Mouse (Mus musculus) CH12.LX (cell line): ENCODE data around the gene Zfp385c. TPM values are rescaled to one million over a fixed set of nuclear protein-coding genes. Genes with fewer than 3 reads are reported as not detected.

Experiments
- DNase-seq: peaks from one replicate; pipeline ENCODE4 v3.0.0-alpha.2; 2013; ENCODE audit errors: extremely low read depth
- H3K27ac ChIP-seq: 2 replicates; pipeline ENCODE4 v1.5.1; 2012; ENCODE audit warnings: low read depth, mild to moderate bottlenecking, control low read depth, moderate library complexity; ENCODE audit not compliant: insufficient read depth
- H3K27me3 ChIP-seq: replicated peaks from 2 replicates; pipeline ENCODE3; 2012; ENCODE audit warnings: inconsistent platforms
- H3K36me3 ChIP-seq, 2 experiments: replicated peaks in 1 of 2; 2 replicates each; pipeline versions ENCODE3 to v1.6.1; 2012; ENCODE audit warnings: inconsistent platforms in 1 of 2, low read length in 1 of 2, mild to moderate bottlenecking in 1 of 2, mixed read lengths in 1 of 2, moderate library complexity in 1 of 2; ENCODE audit not compliant: control insufficient read depth in 1 of 2, insufficient read depth in 1 of 2
- H3K4me1 ChIP-seq, 2 experiments: 2 replicates each; pipeline ENCODE4 v1.6.1; 2012; ENCODE audit warnings: inconsistent platforms in 1 of 2, moderate library complexity in 1 of 2; ENCODE audit not compliant: insufficient read depth in 2 of 2, control insufficient read depth in 1 of 2
- H3K4me2 ChIP-seq: 2 replicates; pipeline ENCODE4 v1.6.1; 2012; ENCODE audit warnings: low read depth, mild to moderate bottlenecking, control low read depth; ENCODE audit not compliant: poor library complexity, insufficient read depth, severe bottlenecking
- H3K4me3 ChIP-seq, 3 experiments: fragments of 150-350 bp in 1 of 3; sonication (generic) in 1 of 3; replicated peaks in 1 of 3; 2 replicates each; pipeline versions ENCODE3 to v1.5.1; 2011 to 2012; ENCODE audit warnings: low read depth in 2 of 3, low read length in 2 of 3, mild to moderate bottlenecking in 2 of 3, moderate library complexity in 2 of 3, control low read depth in 1 of 3, improper control_type of control experiment in 1 of 3, inconsistent platforms in 1 of 3, mixed read lengths in 1 of 3; ENCODE audit not compliant: poor library complexity in 1 of 3
- H3K79me2 ChIP-seq: replicated peaks from 2 replicates; pipeline ENCODE4 v1.6.1; 2012; ENCODE audit warnings: mild to moderate bottlenecking, moderate library complexity; ENCODE audit not compliant: control insufficient read depth, poor library complexity, insufficient read depth, severe bottlenecking; ENCODE audit errors: extremely low read depth
- H3K9ac ChIP-seq: 2 replicates; pipeline ENCODE4 v1.6.1; 2012; ENCODE audit warnings: low read depth, mild to moderate bottlenecking, control low read depth, moderate library complexity; ENCODE audit not compliant: insufficient read depth
- H3K9me3 ChIP-seq: replicated peaks from 2 replicates; pipeline ENCODE3; 2012; ENCODE audit warnings: low read length, inconsistent platforms, mixed read lengths
- BHLHE40 ChIP-seq: IDR thresholded peaks from 2 replicates; pipeline ENCODE4 v1.6.1; 2011; ENCODE audit warnings: mild to moderate bottlenecking, low read depth, low read length, improper control_type of control experiment
- CHD2 ChIP-seq: IDR thresholded peaks from 2 replicates; pipeline ENCODE4 v1.6.1; 2011; ENCODE audit warnings: low read length, improper control_type of control experiment
- E2F4 ChIP-seq: IDR thresholded peaks from 2 replicates; pipeline ENCODE4 v1.6.1; 2011; ENCODE audit warnings: low read depth, low read length, improper control_type of control experiment; ENCODE audit not compliant: insufficient replicate concordance
- ELF1 ChIP-seq: IDR thresholded peaks from 2 replicates; pipeline ENCODE4 v1.6.1; 2014; ENCODE audit warnings: low read depth, mild to moderate bottlenecking, inconsistent platforms, low read length, improper control_type of control experiment
- EP300 ChIP-seq: IDR thresholded peaks from 2 replicates; pipeline ENCODE4 v1.6.1; 2011; ENCODE audit warnings: low read length, improper control_type of control experiment
- ETS1 ChIP-seq: conservative IDR thresholded peaks from 2 replicates; pipeline ENCODE4 v1.6.1; 2012; ENCODE audit warnings: low read depth, mild to moderate bottlenecking, inconsistent platforms, low read length, improper control_type of control experiment, moderate library complexity
- JUND ChIP-seq: conservative IDR thresholded peaks from 2 replicates; pipeline ENCODE4 v1.6.1; 2011; ENCODE audit warnings: low read depth, low read length, improper control_type of control experiment
- KAT2A ChIP-seq: IDR thresholded peaks from 2 replicates; pipeline ENCODE4 v1.6.1; 2012; ENCODE audit warnings: low read length, improper control_type of control experiment, inconsistent platforms; ENCODE audit not compliant: insufficient replicate concordance
- MAX ChIP-seq: IDR thresholded peaks from 2 replicates; pipeline ENCODE4 v1.6.1; 2011; ENCODE audit warnings: low read length, improper control_type of control experiment
- MAZ ChIP-seq: IDR thresholded peaks from 2 replicates; pipeline ENCODE4 v1.6.1; 2012; ENCODE audit warnings: low read depth, mild to moderate bottlenecking, inconsistent platforms, low read length, improper control_type of control experiment, moderate library complexity
- MYC ChIP-seq: IDR thresholded peaks from 2 replicates; pipeline ENCODE4 v1.6.1; 2011; ENCODE audit warnings: low read depth, mild to moderate bottlenecking, improper control_type of control experiment, low read length
- NELFE ChIP-seq: IDR thresholded peaks from 2 replicates; pipeline ENCODE4 v1.6.1; 2011; ENCODE audit warnings: low read depth, low read length, improper control_type of control experiment
- PAX5 ChIP-seq: IDR thresholded peaks from 2 replicates; pipeline ENCODE4 v1.6.1; 2012; ENCODE audit warnings: low read length, inconsistent platforms, mixed read lengths
- POLR2A ChIP-seq: IDR thresholded peaks from 2 replicates; pipeline ENCODE4 v1.6.1; 2011; ENCODE audit warnings: low read depth, mild to moderate bottlenecking, improper control_type of control experiment, low read length
- RAD21 ChIP-seq: IDR thresholded peaks from 2 replicates; pipeline ENCODE4 v1.6.1; 2011; ENCODE audit warnings: low read depth, mild to moderate bottlenecking, low read length, improper control_type of control experiment, moderate library complexity
- RCOR1 ChIP-seq: conservative IDR thresholded peaks from 2 replicates; pipeline ENCODE4 v1.6.1; 2012; ENCODE audit warnings: low read depth, mild to moderate bottlenecking, inconsistent platforms, low read length, improper control_type of control experiment
- TBP ChIP-seq: conservative IDR thresholded peaks from 2 replicates; pipeline ENCODE4 v1.6.1; 2011; ENCODE audit warnings: low read depth, low read length, improper control_type of control experiment
- UBTF ChIP-seq: IDR thresholded peaks from 2 replicates; pipeline ENCODE4 v1.6.1; 2012; ENCODE audit warnings: low read depth, mild to moderate bottlenecking, inconsistent platforms, low read length, improper control_type of control experiment, moderate library complexity
- USF1 ChIP-seq: IDR thresholded peaks from 2 replicates; pipeline ENCODE4 v1.6.1; 2014; ENCODE audit warnings: low read depth, mild to moderate bottlenecking, inconsistent platforms, low read length, improper control_type of control experiment
- ZNF384 ChIP-seq: IDR thresholded peaks from 2 replicates; pipeline ENCODE4 v1.6.1; 2012; ENCODE audit warnings: low read depth, low read length, improper control_type of control experiment, inconsistent platforms
- dilution Hi-C: fragments of 300-500 bp; cut with MboI; formaldehyde crosslinking; loops from 2 replicates; pipeline ENCODE4 v1.14.3; 2020; ENCODE audit warnings: low sequenced_read_pairs; ENCODE audit not compliant: extremely low pct_unique_long_range_greater_than_20kb, extremely low pct_ligation_motif_present
- in situ Hi-C: fragments of 300-500 bp; cut with MboI; formaldehyde crosslinking; loops from 3 replicates; pipeline ENCODE4 v1.14.3; 2019; ENCODE audit warnings: low sequenced_read_pairs, low pct_ligation_motif_present, low pct_unique_long_range_greater_than_20kb, mixed read lengths
- polyA plus RNA-seq: library from polyadenylated mRNA; unstranded; fragments of >175 nt; gene quantifications from 2 replicates; pipeline ENCODE4 v1.2.1, GENCODE M21; 2012; ENCODE audit warnings: low read depth; ENCODE audit not compliant: insufficient read length
- total RNA-seq, 2 experiments: library from RNA; depleted of rRNA; stranded (reverse); fragments of 300-350 nt in 1 of 2; fragments of >200 nt in 1 of 2; gene quantifications; 2 replicates each; pipeline ENCODE4 v1.2.3; 2012 to 2014

The Zfp385c gene
- total and polyA plus RNA-seq, 3 experiments = 0.08 to 0.14 TPM; not detected in 1

- Histone ChIP-seq H3K79me2 (peaks cover 29% of the 10 kb centered on the region), H3K9ac (no peak overlapping the region), H3K36me3 (peaks cover 54 to 93% of the 10 kb centered on the region in 2 experiments), H3K4me3 (no peak overlapping the region), H3K4me2 (no peak overlapping the region), H3K4me1 (peaks cover 8 to 38% of the 10 kb centered on the region in 2 experiments), H3K27me3 (no peaks in the 10 kb centered on the region), H3K9me3 (no peaks in the 10 kb centered on the region), H3K27ac (no peak overlapping the region)
- TF ChIP-seq E2F4 (no peak), ETS1 (no peak), RCOR1 (no peak), ELF1 (no peak), KAT2A (no peak), TBP (no peak), NELFE (no peak), UBTF (no peak), POLR2A (no peak), EP300 (no peak), RAD21 (no peak), MAX (no peak), ZNF384 (no peak), USF1 (no peak), JUND (no peak), MAZ (no peak), PAX5 (no peak), MYC (no peak), BHLHE40 (no peak)
- no peak for DNase-seq
- dilution Hi-C loops = no loop called here
- in situ Hi-C loops = no loop called here
These were observed 26.6 kb upstream of the Zfp385c start for GRCm38 (mm10) chr11:100718866-100719265.

GRCm38 (mm10) chr11:100718462-100718861 lies 26.2 kb upstream of the Zfp385c start:
- dilution Hi-C loops = no loop called here
- Histone ChIP-seq H3K36me3 (peaks cover 56 to 97% of the 10 kb centered on the region in 2 experiments), H3K27me3 (no peaks in the 10 kb centered on the region), H3K27ac (no peak overlapping the region), H3K4me3 (no peak overlapping the region), H3K9ac (no peak overlapping the region), H3K4me2 (no peak overlapping the region), H3K4me1 (peaks cover 8 to 36% of the 10 kb centered on the region in 2 experiments), H3K79me2 (peaks cover 27% of the 10 kb centered on the region), H3K9me3 (no peaks in the 10 kb centered on the region)
- DNase-seq = no peak
- in situ Hi-C loops = no loop called here
- no peak for TF ChIP-seq CHD2
- no peak for TF ChIP-seq MYC
- no peak for TF ChIP-seq EP300
